Mouse (Mus musculus) ES-E14 (cell line): Measurements from ENCODE around the gene Grin2d. TPM values are rescaled to one million over a fixed set of nuclear protein-coding genes. Genes with fewer than 3 reads are reported as not detected.
A peak's percentile ranks its signal among the peaks of the same experiment; 100 is the strongest.

Source experiments
- DNase-seq: peaks from one replicate; pipeline ENCODE4 v3.0.0-alpha.2; 2013; ENCODE audit warnings: low read depth, low spot score
- H3K27ac ChIP-seq: 2 replicates; pipeline ENCODE4 v1.5.1; 2012; ENCODE audit warnings: low read depth, mild to moderate bottlenecking, low read length, moderate library complexity, mixed read lengths; ENCODE audit not compliant: poor library complexity, insufficient read depth, severe bottlenecking
- H3K36me3 ChIP-seq: 2 replicates; pipeline ENCODE4 v1.6.1; 2012; ENCODE audit warnings: mild to moderate bottlenecking, low read length, moderate library complexity, mixed read lengths; ENCODE audit not compliant: control insufficient read depth, poor library complexity, insufficient read depth, severe bottlenecking
- H3K4me1 ChIP-seq, 2 experiments: fragments of 150-350 bp in 1 of 2; sonication (generic) in 1 of 2; 2 replicates each; pipeline ENCODE4 v1.6.1; 2012; ENCODE audit warnings: low read length in 2 of 2, mild to moderate bottlenecking in 1 of 2, mixed read lengths in 1 of 2; ENCODE audit not compliant: control insufficient read depth in 2 of 2, insufficient read depth in 2 of 2, poor library complexity in 1 of 2
- H3K4me3 ChIP-seq, 2 experiments: fragments of 150-350 bp in 1 of 2; sonication (generic) in 1 of 2; 2 replicates each; pipeline ENCODE4 v1.5.1; 2012; ENCODE audit warnings: low read length in 2 of 2, low read depth in 1 of 2, mild to moderate bottlenecking in 1 of 2, mixed read lengths in 1 of 2; ENCODE audit not compliant: insufficient read depth in 1 of 2, poor library complexity in 1 of 2, severe bottlenecking in 1 of 2
- H3K9ac ChIP-seq: 2 replicates; pipeline ENCODE4 v1.6.1; 2012; ENCODE audit warnings: low read depth, mild to moderate bottlenecking, low read length, mixed read lengths; ENCODE audit not compliant: poor library complexity, insufficient read depth, severe bottlenecking
- H3K9me3 ChIP-seq: fragments of 150-350 bp; sonication (generic); 2 replicates; pipeline ENCODE4 v1.6.1; 2012; ENCODE audit warnings: low read depth, mild to moderate bottlenecking, low read length; ENCODE audit not compliant: control insufficient read depth, insufficient read depth
- CHD2 ChIP-seq: IDR thresholded peaks from 2 replicates; pipeline ENCODE4 v1.6.1; 2014; ENCODE audit warnings: mild to moderate bottlenecking, low read depth, low read length, inconsistent platforms
- HCFC1 ChIP-seq: IDR thresholded peaks from 2 replicates; pipeline ENCODE4 v1.6.1; 2012; ENCODE audit warnings: low read length, inconsistent platforms, borderline replicate concordance; ENCODE audit not compliant: insufficient read depth
- MAFK ChIP-seq: IDR thresholded peaks from 2 replicates; pipeline ENCODE4 v1.6.1; 2014; ENCODE audit warnings: mild to moderate bottlenecking, low read depth, low read length, inconsistent platforms; ENCODE audit not compliant: insufficient read depth
- ZC3H11A ChIP-seq: IDR thresholded peaks from 2 replicates; pipeline ENCODE4 v1.6.1; 2012; ENCODE audit warnings: low read depth, mild to moderate bottlenecking, inconsistent platforms, low read length, borderline replicate concordance
- ZNF384 ChIP-seq: IDR thresholded peaks from 2 replicates; pipeline ENCODE4 v1.6.1; 2012; ENCODE audit warnings: low read depth, low read length, inconsistent platforms
- in situ Hi-C, 2 experiments: fragments of 600-800 bp; cut with MboI; formaldehyde crosslinking; loops; one replicate each; pipeline ENCODE4 v1.15.1; 2025; ENCODE audit warnings: low sequenced_read_pairs in 2 of 2, inconsistent platforms in 1 of 2; ENCODE audit not compliant: unreplicated experiment in 2 of 2
- total RNA-seq: library from RNA; depleted of rRNA; stranded (reverse); fragments of 300-350 nt; gene quantifications from 2 replicates; pipeline ENCODE4 v1.2.3, GENCODE M21; 2012

Gene Grin2d
- total RNA-seq, 1 experiment, result 0.67 TPM

GRCm38 (mm10) chr7:45798511-45798836, 79.7 kb downstream of the Grin2d start:
- no peak for DNase-seq
- H3K4me3 ChIP-seq, result peak overlapping the region; percentile 64 to 75
- peaks cover 2% of the 10 kb centered on the region; the same call in 1 of the 2 replicates for H3K36me3 ChIP-seq
- peaks cover 6 to 28% of the 10 kb centered on the region in 2 experiments; a peak in 2 of 4 replicates for H3K4me1 ChIP-seq
- no peaks in the 10 kb centered on the region for H3K9me3 ChIP-seq
- in situ Hi-C loops, result no loop called here
- H3K27ac ChIP-seq, result no peak overlapping the region
- H3K9ac ChIP-seq, result peak overlapping the region; percentile 45; the same call in 1 of the 2 replicates
- no peak for TF ChIP-seq CHD2
- TF ChIP-seq ZNF384, result no peak

- Histone ChIP-seq H3K27ac (no peak overlapping the region), H3K9ac (peak overlapping the region; percentile 45), H3K9me3 (no peaks in the 10 kb centered on the region), H3K4me3 (peak overlapping the region; percentile 64 to 75), H3K36me3 (peaks cover 2% of the 10 kb centered on the region; the same call in 1 of the 2 replicates), H3K4me1 (peaks cover 6 to 32% of the 10 kb centered on the region in 2 experiments; a peak in 2 of 4 replicates)
- no peak for TF ChIP-seq CHD2
- TF ChIP-seq ZNF384, result no peak
- no peak for TF ChIP-seq HCFC1
- TF ChIP-seq ZC3H11A, result no peak
- no peak for TF ChIP-seq MAFK
- in situ Hi-C loops, result no loop called here
- DNase-seq, result no peak
These were observed 80.3 kb downstream of the Grin2d start for GRCm38 (mm10) chr7:45797661-45798510.

- no peaks in the 10 kb centered on the region for H3K36me3 ChIP-seq
- no peaks in the 10 kb centered on the region for H3K9me3 ChIP-seq
- no peak overlapping the region for H3K9ac ChIP-seq
- TF ChIP-seq ZNF384 (no peak), MAFK (no peak), HCFC1 (no peak), CHD2 (no peak), ZC3H11A (no peak)
- in situ Hi-C loops, result no loop called here
- no peak overlapping the region for H3K27ac ChIP-seq
- no peak for DNase-seq
- no peak overlapping the region for H3K4me3 ChIP-seq
- peaks cover 6 to 34% of the 10 kb centered on the region in 2 experiments; a peak in 2 of 4 replicates for H3K4me1 ChIP-seq
These were observed 81.2 kb downstream of the Grin2d start for GRCm38 (mm10) chr7:45796950-45797349.

- no peak for TF ChIP-seq HCFC1
- TF ChIP-seq ZC3H11A, result no peak
- no peak for TF ChIP-seq ZNF384
- TF ChIP-seq MAFK, result no peak
- TF ChIP-seq CHD2, result no peak
- Histone ChIP-seq H3K4me1 (peaks cover 4 to 34% of the 10 kb centered on the region in 2 experiments; a peak in 2 of 4 replicates), H3K27ac (no peak overlapping the region; the same call in 1 of the 2 replicates), H3K9me3 (no peaks in the 10 kb centered on the region), H3K9ac (no peak overlapping the region), H3K4me3 (no peak overlapping the region), H3K36me3 (no peaks in the 10 kb centered on the region; the same call in 1 of the 2 replicates)
- no peak for DNase-seq
- in situ Hi-C loops, result no loop called here
These were observed 83.2 kb downstream of the Grin2d start for GRCm38 (mm10) chr7:45794971-45795370.
